Mouse (Mus musculus): Measurements from ENCODE around the gene Adss. TPM values are rescaled to one million over a fixed set of nuclear protein-coding genes. Genes with fewer than 3 reads are reported as not detected.
A peak's percentile ranks its signal among the peaks of the same experiment; 100 is the strongest.
"Not testable (repeated sequence)": the region's sequence is repeated elsewhere in the genome, so short reads cannot be mapped to it uniquely, and the experiment has no call there.

Adss gene
- polyA plus RNA-seq (2012; rRNA removed) = 16.9 and 30.9 TPM in 2 replicates

DNA sequence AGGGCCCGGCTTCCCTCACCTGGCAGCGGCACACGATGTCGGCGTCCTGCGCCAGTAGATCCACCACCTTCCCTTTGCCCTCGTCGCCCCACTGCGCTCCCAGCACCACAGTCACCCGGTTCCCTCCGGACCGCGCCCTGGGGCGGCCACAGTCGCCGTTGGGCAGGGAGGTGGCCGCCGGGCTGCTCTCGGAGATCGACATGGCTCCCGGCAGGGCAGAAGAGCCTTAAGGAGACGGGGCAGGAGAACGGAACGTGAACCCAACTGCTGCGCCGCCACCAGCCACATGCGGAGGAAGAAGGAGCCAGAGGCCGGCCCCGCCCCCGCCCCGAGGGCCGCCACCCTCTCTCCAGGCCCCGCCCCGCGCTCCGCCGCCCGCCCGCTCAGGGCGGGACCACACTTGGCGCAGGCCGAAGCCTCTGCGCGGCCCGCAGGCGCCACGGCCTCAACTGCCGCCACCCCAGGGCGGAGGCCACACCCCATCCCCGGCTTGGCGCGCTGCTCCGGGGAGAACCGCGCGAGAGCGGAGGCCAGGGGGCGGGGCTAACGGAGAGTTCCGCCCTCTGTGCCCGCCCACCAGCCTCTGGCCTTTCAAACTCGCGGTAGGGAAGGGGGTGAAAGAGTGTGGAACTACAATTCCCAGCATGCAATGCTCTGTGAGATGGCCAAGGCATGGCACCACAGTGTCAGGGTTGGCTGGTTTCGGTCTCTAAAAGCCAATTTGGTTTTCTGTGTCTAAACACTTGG, at the start of gene Adss:
Adss (minus strand) TSS at position 319 of the 747 bp plus-strand sequence.
- TF ChIP-seq CTCF (IDR thresholded peaks at IDR 0.05; ENCODE audit: extremely low read depth, insufficient read length, insufficient replicate concordance, low read depth, low read length) (no peak), POLR2A (IDR thresholded peaks at IDR 0.05; ENCODE audit: low read depth, low read length) (peak; percentile 77; the same call in 1 of the 2 replicates)
- no peaks in the 10 kb centered on the region for H3K27me3 ChIP-seq (ENCODE audit: control insufficient read depth, insufficient read depth, low read length)
- no peaks in the 10 kb centered on the region for H3K36me3 ChIP-seq (ENCODE audit: control insufficient read depth, insufficient read depth, low read length)
- H3K4me3 ChIP-seq (ENCODE audit: low read depth, low read length) = peak within 1 kb of the TSS; percentile 92
- 1% methylated on average over 64 of the region's 64 CpGs for WGBS
- peak within 1 kb of the TSS; percentile 98 for H3K27ac ChIP-seq (ENCODE audit: insufficient read depth, low read depth, low read length)
- H3K4me1 ChIP-seq (ENCODE audit: control insufficient read depth, insufficient read depth, insufficient read length, low read length) = peaks cover 6% of the 10 kb centered on the region

DNA sequence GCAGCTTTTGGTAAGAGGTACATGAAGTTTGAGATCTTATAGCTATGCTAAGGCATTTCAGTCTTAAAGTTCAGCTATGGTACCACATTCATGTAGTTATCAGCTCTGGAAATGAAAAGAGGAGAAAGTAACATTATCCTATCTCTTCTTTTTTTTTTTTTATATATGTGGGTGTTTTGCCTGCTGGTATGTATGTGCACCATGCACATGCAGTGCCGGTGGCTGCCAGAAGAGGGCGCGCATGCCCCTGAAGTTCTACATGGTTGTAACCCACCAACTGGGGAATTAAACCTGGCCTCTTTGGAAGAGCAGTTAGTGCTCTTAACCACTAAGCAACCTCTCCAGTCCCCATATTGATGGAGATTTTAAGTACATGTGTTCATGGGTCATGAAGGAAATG, 49.5 kb upstream of the Adss start:
- not testable (repeated sequence) for H3K27me3 ChIP-seq (ENCODE audit: control insufficient read depth, insufficient read depth, low read length); H3K4me1 ChIP-seq (ENCODE audit: control insufficient read depth, insufficient read depth, insufficient read length, low read length); H3K4me3 ChIP-seq (ENCODE audit: low read depth, low read length); H3K36me3 ChIP-seq (ENCODE audit: control insufficient read depth, insufficient read depth, low read length); H3K27ac ChIP-seq (ENCODE audit: insufficient read depth, low read depth, low read length)
- 52% methylated on average over 3 of the region's 3 CpGs for WGBS
- TF ChIP-seq CTCF (IDR thresholded peaks at IDR 0.05; ENCODE audit: extremely low read depth, insufficient read length, insufficient replicate concordance, low read depth, low read length) = peak; percentile 21; the same call in 1 of the 2 replicates

DNA sequence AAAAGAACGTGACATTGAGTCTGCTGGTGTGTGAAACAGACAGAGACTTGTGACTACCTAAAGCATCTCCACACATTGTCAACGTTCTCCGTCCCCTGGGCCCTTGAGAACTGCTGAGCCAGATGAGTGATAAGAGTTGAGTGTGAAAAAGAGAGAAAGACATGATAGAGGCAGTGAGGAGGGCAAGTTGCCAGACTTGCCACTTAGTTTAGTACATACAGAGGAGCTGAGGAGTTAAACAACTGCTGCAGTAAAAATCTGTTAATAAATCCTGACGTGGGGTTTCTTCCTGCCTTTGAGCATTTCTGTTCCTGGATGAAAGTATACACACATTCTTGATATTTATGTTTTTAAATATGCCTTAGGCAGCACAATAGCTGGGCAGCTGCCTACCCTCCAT, 31.5 kb upstream of the Adss start:
- not testable (repeated sequence) for H3K4me3 ChIP-seq (ENCODE audit: low read depth, low read length); H3K27ac ChIP-seq (ENCODE audit: insufficient read depth, low read depth, low read length); H3K27me3 ChIP-seq (ENCODE audit: control insufficient read depth, insufficient read depth, low read length); H3K4me1 ChIP-seq (ENCODE audit: control insufficient read depth, insufficient read depth, insufficient read length, low read length); H3K36me3 ChIP-seq (ENCODE audit: control insufficient read depth, insufficient read depth, low read length)
- WGBS = 67% methylated on average over 4 of the region's 4 CpGs

DNA sequence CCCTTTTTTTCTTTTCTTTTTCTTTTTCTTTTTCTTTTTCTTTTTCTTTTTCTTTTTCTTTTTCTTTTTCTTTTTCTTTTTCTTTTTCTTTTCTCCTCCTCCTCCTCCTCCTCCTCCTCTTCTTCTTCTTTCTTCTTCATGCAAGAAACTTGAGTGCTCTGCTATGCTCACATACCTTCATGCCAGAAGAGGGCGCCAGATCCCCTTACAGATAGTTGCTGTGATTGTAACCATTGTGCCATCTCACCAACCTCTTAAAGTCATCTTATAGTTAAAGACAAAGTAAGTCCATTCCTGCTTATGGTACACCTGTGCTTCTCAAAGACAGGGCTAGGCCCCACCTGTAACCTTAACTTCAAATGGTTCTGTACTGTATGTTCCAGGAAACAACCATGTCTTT, 10.5 kb upstream of the Adss start:
- H3K4me1 ChIP-seq (ENCODE audit: control insufficient read depth, insufficient read depth, insufficient read length, low read length); H3K4me3 ChIP-seq (ENCODE audit: low read depth, low read length); H3K36me3 ChIP-seq (ENCODE audit: control insufficient read depth, insufficient read depth, low read length); H3K27ac ChIP-seq (ENCODE audit: insufficient read depth, low read depth, low read length); H3K27me3 ChIP-seq (ENCODE audit: control insufficient read depth, insufficient read depth, low read length): not testable (repeated sequence)
- WGBS = 13% methylated on average over 1 of the region's 1 CpGs

DNA sequence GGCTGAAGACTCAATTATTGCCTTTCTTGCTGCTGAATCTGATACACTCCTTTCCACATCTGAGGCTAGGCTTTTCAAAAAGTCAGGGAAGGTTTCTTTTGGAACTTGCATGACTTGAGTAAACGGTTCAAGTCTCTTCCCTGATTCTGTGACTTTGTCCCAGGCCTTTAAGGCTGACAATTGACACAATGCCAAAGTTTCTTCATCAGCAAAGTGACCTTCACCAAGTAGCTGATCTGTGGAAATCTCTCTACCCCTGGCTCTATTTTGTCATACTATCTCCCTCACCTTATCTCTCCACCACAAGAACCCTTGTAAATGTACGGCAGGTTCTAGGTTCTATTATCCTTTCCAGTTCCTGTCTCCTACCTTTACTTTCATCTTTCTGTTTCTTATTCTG, 7.2 kb upstream of the Adss start:
- Histone ChIP-seq H3K36me3 (ENCODE audit: control insufficient read depth, insufficient read depth, low read length) (no peaks in the 10 kb centered on the region), H3K27me3 (ENCODE audit: control insufficient read depth, insufficient read depth, low read length) (no peaks in the 10 kb centered on the region), H3K27ac (ENCODE audit: insufficient read depth, low read depth, low read length) (no peak overlapping the region), H3K4me1 (ENCODE audit: control insufficient read depth, insufficient read depth, insufficient read length, low read length) (no peaks in the 10 kb centered on the region), H3K4me3 (ENCODE audit: low read depth, low read length) (no peak overlapping the region)
- WGBS = 40% methylated on average over 2 of the region's 2 CpGs
- TF ChIP-seq CTCF (IDR thresholded peaks at IDR 0.05; ENCODE audit: extremely low read depth, insufficient read length, insufficient replicate concordance, low read depth, low read length) = no peak
- TF ChIP-seq POLR2A (IDR thresholded peaks at IDR 0.05; ENCODE audit: low read depth, low read length) = no peak

DNA sequence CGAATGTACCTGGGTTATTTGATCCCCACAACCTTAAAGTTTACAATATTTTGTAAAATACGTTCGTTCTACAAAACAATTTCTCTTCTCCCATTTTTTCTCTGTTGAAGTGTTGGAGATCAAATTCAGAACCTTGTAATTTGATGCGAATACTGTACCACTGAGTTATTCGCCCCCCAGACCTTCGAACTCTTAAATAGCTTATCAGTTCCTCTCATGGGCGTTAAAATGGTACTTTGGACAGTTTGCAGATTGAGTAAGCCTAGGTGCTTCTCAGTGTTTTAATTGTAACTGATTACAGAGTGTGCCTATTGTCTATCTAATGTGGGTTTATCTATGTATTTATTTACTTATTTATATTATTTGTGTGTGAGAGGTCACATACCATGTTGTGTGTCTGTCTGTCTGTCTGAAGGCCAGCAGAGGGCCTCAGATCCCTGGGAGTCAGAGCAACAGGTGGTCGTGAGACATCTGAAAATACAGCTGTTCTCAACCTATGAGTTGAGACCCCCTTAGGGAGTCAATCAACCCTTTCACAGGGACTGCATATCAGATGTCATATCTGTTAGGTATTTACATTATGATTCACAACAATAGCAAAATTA, 942 bp upstream of the Adss start:
- H3K4me3 ChIP-seq (ENCODE audit: low read depth, low read length) = no peak overlapping the region
- H3K27me3 ChIP-seq (ENCODE audit: control insufficient read depth, insufficient read depth, low read length) = no peaks in the 10 kb centered on the region
- WGBS = 43% methylated on average over 8 of the region's 8 CpGs

DNA sequence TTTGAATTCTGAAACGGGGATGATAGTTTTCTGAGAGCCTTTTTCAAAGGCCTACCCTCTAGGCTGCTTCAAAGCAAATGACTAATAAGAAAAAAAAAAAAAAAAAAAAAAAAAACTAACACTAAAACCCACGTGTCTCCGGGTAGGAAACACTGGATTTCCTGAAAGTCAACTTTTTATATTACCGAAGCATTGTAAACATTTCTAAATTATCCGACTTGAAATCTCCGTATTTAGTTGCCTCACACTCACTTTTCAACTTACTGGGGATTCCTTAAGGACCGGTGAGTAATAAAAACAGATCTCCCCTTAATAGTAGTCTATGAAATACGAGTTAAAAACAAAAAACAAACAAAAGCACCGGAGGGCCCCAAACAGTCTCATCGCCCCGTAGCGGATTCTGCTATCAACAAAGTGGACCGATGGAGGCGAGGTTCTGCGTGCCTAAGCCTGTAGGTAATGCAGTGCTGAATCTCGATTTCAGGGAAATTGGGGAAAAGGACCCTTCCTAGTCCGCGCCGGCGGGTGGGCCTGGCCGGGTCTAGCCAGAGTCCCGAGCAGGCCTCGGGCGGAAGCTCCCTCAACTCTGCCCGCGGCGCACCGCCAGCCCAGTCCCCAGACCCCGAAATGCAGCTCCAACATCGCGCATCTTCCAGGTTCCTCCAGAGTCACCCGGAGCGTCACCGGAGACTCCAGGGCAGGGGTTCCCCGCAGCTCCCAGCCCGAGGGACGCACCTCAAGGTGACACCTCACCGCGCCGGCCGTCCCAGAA, 704 bp downstream of the Adss start:
- WGBS = under 1% methylated on average over 41 of the region's 41 CpGs
- TF ChIP-seq CTCF (IDR thresholded peaks at IDR 0.05; ENCODE audit: extremely low read depth, insufficient read length, insufficient replicate concordance, low read depth, low read length) (no peak), POLR2A (IDR thresholded peaks at IDR 0.05; ENCODE audit: low read depth, low read length) (no peak)
- Histone ChIP-seq H3K4me1 (ENCODE audit: control insufficient read depth, insufficient read depth, insufficient read length, low read length) (peaks cover 6% of the 10 kb centered on the region), H3K4me3 (ENCODE audit: low read depth, low read length) (peak overlapping the region; percentile 92), H3K27me3 (ENCODE audit: control insufficient read depth, insufficient read depth, low read length) (no peaks in the 10 kb centered on the region), H3K36me3 (ENCODE audit: control insufficient read depth, insufficient read depth, low read length) (no peaks in the 10 kb centered on the region), H3K27ac (ENCODE audit: insufficient read depth, low read depth, low read length) (peak overlapping the region; percentile 98)

More for the DNA sequence above, 942 bp upstream of the Adss start:
- H3K4me1 ChIP-seq (ENCODE audit: control insufficient read depth, insufficient read depth, insufficient read length, low read length) = peaks cover 6% of the 10 kb centered on the region
- TF ChIP-seq POLR2A (IDR thresholded peaks at IDR 0.05; ENCODE audit: low read depth, low read length) (no peak), CTCF (IDR thresholded peaks at IDR 0.05; ENCODE audit: extremely low read depth, insufficient read length, insufficient replicate concordance, low read depth, low read length) (no peak)
- H3K27ac ChIP-seq (ENCODE audit: insufficient read depth, low read depth, low read length) = no peak overlapping the region
- H3K36me3 ChIP-seq (ENCODE audit: control insufficient read depth, insufficient read depth, low read length) = no peaks in the 10 kb centered on the region
